Mouse (Mus musculus): ENCODE results near the gene Pax8. TPM values are rescaled to one million over a fixed set of nuclear protein-coding genes. Genes with fewer than 3 reads are reported as not detected.

Pax8 gene
- polyA plus RNA-seq, 1 experiment, result not detected

DNA sequence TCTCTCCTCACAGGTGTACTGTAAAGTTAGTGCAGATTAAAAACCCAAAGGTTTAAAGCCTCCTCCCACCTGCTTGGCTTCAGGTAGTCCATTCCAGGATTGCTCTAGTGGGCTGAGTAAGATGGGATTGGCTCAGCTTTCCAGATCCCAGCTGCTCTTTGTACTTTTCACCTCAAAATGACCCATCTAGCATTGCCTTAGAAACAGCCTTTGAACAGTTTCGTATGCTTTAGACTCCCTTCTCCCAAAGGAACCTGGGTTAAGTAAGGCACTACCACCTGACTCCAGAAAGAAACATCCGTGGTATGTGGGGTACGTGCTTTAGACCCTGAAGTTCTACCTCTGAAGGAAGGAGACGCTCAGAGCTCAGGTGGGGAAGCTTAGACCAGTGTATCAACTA, 6.3 kb downstream of the Pax8 start:
- no peak overlapping the region for H3K4me3 ChIP-seq (ENCODE audit: insufficient read depth, low read length)
- TF ChIP-seq POLR2A (IDR thresholded peaks at IDR 0.05; ENCODE audit: extremely low read depth, insufficient read depth, low read length) (no peak), CTCF (IDR thresholded peaks at IDR 0.05; ENCODE audit: extremely low read depth, insufficient read depth, low read length) (no peak)
- H3K4me1 ChIP-seq (ENCODE audit: control insufficient read depth, insufficient read depth, low read length), result no peaks in the 10 kb centered on the region
- no peak overlapping the region for H3K27ac ChIP-seq (ENCODE audit: insufficient read depth, low read length)

GRCm38 (mm10) chr2:24468430-24468829, 7.0 kb downstream of the Pax8 start:
- TF ChIP-seq POLR2A (IDR thresholded peaks at IDR 0.05; ENCODE audit: extremely low read depth, insufficient read depth, low read length), result no peak
- no peak for TF ChIP-seq CTCF (IDR thresholded peaks at IDR 0.05; ENCODE audit: extremely low read depth, insufficient read depth, low read length)
- H3K27ac ChIP-seq (ENCODE audit: insufficient read depth, low read length), result no peak overlapping the region

DNA sequence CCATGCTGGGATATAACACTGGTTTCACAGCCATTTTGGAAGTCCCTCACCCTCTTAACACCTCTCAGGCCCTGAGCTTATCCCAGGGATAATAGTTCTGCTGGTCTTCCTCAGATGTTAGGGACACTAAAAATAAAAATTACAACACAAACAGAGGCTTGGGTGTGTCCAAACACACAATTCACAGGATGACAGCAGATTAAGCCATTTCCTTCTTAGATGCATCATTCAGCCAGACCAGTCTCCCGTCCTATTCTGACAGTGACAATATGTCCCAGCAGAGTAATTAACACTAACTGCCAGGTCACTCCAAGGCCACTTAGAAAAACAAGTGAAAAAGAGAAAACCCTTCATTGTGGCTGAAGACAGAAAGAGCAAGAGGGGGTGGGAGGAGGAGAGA, 8.2 kb downstream of the Pax8 start:
- no peak for TF ChIP-seq CTCF (IDR thresholded peaks at IDR 0.05; ENCODE audit: extremely low read depth, insufficient read depth, low read length)
- TF ChIP-seq POLR2A (IDR thresholded peaks at IDR 0.05; ENCODE audit: extremely low read depth, insufficient read depth, low read length), result no peak
- Histone ChIP-seq H3K27ac (ENCODE audit: insufficient read depth, low read length) (no peak overlapping the region), H3K4me1 (ENCODE audit: control insufficient read depth, insufficient read depth, low read length) (no peaks in the 10 kb centered on the region), H3K4me3 (ENCODE audit: insufficient read depth, low read length) (no peak overlapping the region)

More at GRCm38 (mm10) chr2:24468430-24468829, 7.0 kb downstream of the Pax8 start:
- H3K4me3 ChIP-seq (ENCODE audit: insufficient read depth, low read length), result no peak overlapping the region
- H3K4me1 ChIP-seq (ENCODE audit: control insufficient read depth, insufficient read depth, low read length), result no peaks in the 10 kb centered on the region

GRCm38 (mm10) chr2:24460808-24461127, 14.6 kb downstream of the Pax8 start:
- no peaks in the 10 kb centered on the region for H3K4me1 ChIP-seq (ENCODE audit: control insufficient read depth, insufficient read depth, low read length)
- TF ChIP-seq CTCF (IDR thresholded peaks at IDR 0.05; ENCODE audit: extremely low read depth, insufficient read depth, low read length) (no peak), POLR2A (IDR thresholded peaks at IDR 0.05; ENCODE audit: extremely low read depth, insufficient read depth, low read length) (no peak)
- H3K27ac ChIP-seq (ENCODE audit: insufficient read depth, low read length), result no peak overlapping the region
- no peak overlapping the region for H3K4me3 ChIP-seq (ENCODE audit: insufficient read depth, low read length)

- Histone ChIP-seq H3K27ac (ENCODE audit: insufficient read depth, low read length) (no peak overlapping the region), H3K4me3 (ENCODE audit: insufficient read depth, low read length) (no peak overlapping the region), H3K4me1 (ENCODE audit: control insufficient read depth, insufficient read depth, low read length) (no peaks in the 10 kb centered on the region)
- TF ChIP-seq POLR2A (IDR thresholded peaks at IDR 0.05; ENCODE audit: extremely low read depth, insufficient read depth, low read length) (no peak), CTCF (IDR thresholded peaks at IDR 0.05; ENCODE audit: extremely low read depth, insufficient read depth, low read length) (no peak)
These were observed 15.1 kb downstream of the Pax8 start for GRCm38 (mm10) chr2:24460112-24460807.

- TF ChIP-seq POLR2A (IDR thresholded peaks at IDR 0.05; ENCODE audit: extremely low read depth, insufficient read depth, low read length) (no peak), CTCF (IDR thresholded peaks at IDR 0.05; ENCODE audit: extremely low read depth, insufficient read depth, low read length) (no peak)
- Histone ChIP-seq H3K4me1 (ENCODE audit: control insufficient read depth, insufficient read depth, low read length) (no peaks in the 10 kb centered on the region), H3K4me3 (ENCODE audit: insufficient read depth, low read length) (no peak overlapping the region), H3K27ac (ENCODE audit: insufficient read depth, low read length) (no peak overlapping the region)
These were observed 18.6 kb downstream of the Pax8 start for GRCm38 (mm10) chr2:24456841-24457240.

- Histone ChIP-seq H3K4me1 (ENCODE audit: control insufficient read depth, insufficient read depth, low read length) (no peaks in the 10 kb centered on the region), H3K27ac (ENCODE audit: insufficient read depth, low read length) (no peak overlapping the region), H3K4me3 (ENCODE audit: insufficient read depth, low read length) (no peak overlapping the region)
- TF ChIP-seq CTCF (IDR thresholded peaks at IDR 0.05; ENCODE audit: extremely low read depth, insufficient read depth, low read length) (no peak), POLR2A (IDR thresholded peaks at IDR 0.05; ENCODE audit: extremely low read depth, insufficient read depth, low read length) (no peak)
These were observed 20.1 kb downstream of the Pax8 start for GRCm38 (mm10) chr2:24455057-24455855.

- no peak overlapping the region for H3K4me3 ChIP-seq (ENCODE audit: insufficient read depth, low read length)
- no peak overlapping the region for H3K27ac ChIP-seq (ENCODE audit: insufficient read depth, low read length)
- TF ChIP-seq POLR2A (IDR thresholded peaks at IDR 0.05; ENCODE audit: extremely low read depth, insufficient read depth, low read length) (no peak), CTCF (IDR thresholded peaks at IDR 0.05; ENCODE audit: extremely low read depth, insufficient read depth, low read length) (no peak)
- no peaks in the 10 kb centered on the region for H3K4me1 ChIP-seq (ENCODE audit: control insufficient read depth, insufficient read depth, low read length)
These were observed 20.9 kb downstream of the Pax8 start for GRCm38 (mm10) chr2:24454429-24455011.

DNA sequence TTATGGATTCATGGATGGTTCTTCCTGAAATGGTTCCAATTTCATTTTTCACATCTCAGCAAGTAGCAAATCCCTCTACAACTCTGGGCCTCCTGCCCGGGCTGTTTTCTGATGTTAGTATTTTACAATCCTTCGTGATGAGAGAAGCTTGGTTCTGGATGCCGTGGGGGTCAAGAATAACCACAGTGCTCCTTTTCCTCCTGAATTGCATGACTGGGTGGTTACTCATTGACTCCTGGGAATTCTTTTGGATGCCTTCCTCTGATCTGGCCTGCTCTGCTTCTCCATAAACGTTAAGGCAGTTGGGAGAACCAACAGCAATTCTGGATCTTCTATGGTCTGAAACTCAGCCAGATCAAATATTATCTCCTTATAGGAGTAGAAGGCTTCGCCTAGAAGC, 22.2 kb downstream of the Pax8 start:
- Histone ChIP-seq H3K4me3 (ENCODE audit: insufficient read depth, low read length) (no peak overlapping the region), H3K4me1 (ENCODE audit: control insufficient read depth, insufficient read depth, low read length) (no peaks in the 10 kb centered on the region), H3K27ac (ENCODE audit: insufficient read depth, low read length) (no peak overlapping the region)
- no peak for TF ChIP-seq CTCF (IDR thresholded peaks at IDR 0.05; ENCODE audit: extremely low read depth, insufficient read depth, low read length)

GRCm38 (mm10) chr2:24449111-24449510, 26.3 kb downstream of the Pax8 start:
- no peaks in the 10 kb centered on the region for H3K4me1 ChIP-seq (ENCODE audit: control insufficient read depth, insufficient read depth, low read length)
- no peak overlapping the region for H3K4me3 ChIP-seq (ENCODE audit: insufficient read depth, low read length)
- no peak overlapping the region for H3K27ac ChIP-seq (ENCODE audit: insufficient read depth, low read length)
- TF ChIP-seq CTCF (IDR thresholded peaks at IDR 0.05; ENCODE audit: extremely low read depth, insufficient read depth, low read length) (no peak), POLR2A (IDR thresholded peaks at IDR 0.05; ENCODE audit: extremely low read depth, insufficient read depth, low read length) (no peak)

Data from cortical plate, adult 2 months (tissue).